Mouse (Mus musculus) mouse embryonic stem cell (cell line): ENCODE measurements around the gene Cpeb4.
"Not testable (repeated sequence)": the region's sequence is repeated elsewhere in the genome, so short reads cannot be mapped to it uniquely, and the experiment has no call there.

Source experiments
- in situ Hi-C, 2 experiments: fragments of 300-500 bp; cut with MboI; formaldehyde crosslinking; loops; 1 replicate in 1 of 2; 3 replicates in 1 of 2; pipeline ENCODE4 v1.14.3; 2019 to 2020; ENCODE audit warnings: low sequenced_read_pairs in 2 of 2, low pct_unique_long_range_greater_than_20kb in 1 of 2, mixed read lengths in 1 of 2; ENCODE audit not compliant: unreplicated experiment in 1 of 2

Gene Cpeb4

DNA sequence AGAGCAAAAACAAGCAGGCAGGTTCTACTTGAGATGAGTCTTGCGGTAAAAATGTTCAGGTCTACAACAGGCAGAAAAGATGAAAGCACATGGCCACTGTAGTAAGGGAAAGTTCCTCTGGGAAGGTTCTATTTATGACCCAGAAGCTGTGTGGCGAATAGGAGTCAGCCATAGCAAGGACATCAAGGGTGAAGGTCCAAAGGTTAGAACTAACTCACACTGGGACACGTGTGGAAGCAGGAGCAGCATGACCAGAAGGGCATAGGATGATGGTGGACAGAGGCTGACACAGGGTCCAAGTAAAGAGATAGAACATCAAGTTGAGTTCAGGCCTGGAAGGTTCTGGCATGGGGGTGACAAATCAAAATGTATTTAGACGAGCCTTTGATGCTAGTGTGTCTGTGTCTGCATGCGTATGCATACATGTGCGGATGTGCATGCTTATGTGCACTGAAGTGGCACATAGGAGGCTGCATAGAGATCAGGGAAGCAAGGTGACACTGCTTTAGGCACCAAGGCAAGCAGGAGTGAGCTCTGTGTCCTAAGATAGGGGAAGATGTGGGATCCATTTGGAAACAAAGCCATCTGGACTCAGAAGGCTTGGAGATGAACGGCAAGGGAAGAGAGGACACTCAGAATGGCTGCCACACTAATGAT, 28.7 kb upstream of the Cpeb4 start:
- in situ Hi-C loops, result no loop called here

DNA sequence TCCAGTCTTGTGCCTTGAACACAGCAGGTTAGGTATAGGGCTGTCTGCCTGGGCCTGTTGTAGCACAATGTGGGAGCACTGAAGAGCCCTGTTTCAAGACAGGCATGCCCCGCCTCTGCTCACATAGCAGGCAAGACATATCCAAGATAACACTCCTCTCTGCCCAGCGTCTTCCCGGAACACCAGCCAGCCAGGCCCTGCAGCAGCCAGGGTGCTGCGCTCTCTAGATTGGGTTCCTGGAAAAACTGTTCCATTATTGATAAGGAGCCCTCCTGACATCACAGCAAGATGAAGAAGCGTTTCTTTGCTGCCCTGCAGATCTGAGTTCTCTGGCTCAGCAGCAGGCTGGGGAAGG, 28.2 kb upstream of the Cpeb4 start:
- in situ Hi-C loops, result no loop called here

DNA sequence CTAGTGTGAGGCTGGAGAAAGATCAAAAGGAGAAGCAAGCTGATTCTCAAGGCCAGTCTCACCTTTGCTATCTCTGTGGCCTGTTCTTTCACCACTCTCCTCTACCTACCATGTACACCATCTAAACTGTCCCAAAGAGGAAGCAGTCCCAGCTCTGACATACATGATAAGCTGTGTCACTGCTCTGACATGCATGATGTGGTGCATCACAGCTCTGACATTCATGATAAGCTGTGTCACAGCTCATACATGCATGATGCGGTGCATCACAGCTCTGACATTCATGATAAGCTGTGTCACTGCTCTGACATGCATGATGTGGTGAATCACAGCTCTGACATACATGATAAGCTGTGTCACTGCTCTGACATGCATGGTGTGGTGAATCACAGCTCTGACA, 26.9 kb upstream of the Cpeb4 start:
- in situ Hi-C loops, result not testable (repeated sequence)

DNA sequence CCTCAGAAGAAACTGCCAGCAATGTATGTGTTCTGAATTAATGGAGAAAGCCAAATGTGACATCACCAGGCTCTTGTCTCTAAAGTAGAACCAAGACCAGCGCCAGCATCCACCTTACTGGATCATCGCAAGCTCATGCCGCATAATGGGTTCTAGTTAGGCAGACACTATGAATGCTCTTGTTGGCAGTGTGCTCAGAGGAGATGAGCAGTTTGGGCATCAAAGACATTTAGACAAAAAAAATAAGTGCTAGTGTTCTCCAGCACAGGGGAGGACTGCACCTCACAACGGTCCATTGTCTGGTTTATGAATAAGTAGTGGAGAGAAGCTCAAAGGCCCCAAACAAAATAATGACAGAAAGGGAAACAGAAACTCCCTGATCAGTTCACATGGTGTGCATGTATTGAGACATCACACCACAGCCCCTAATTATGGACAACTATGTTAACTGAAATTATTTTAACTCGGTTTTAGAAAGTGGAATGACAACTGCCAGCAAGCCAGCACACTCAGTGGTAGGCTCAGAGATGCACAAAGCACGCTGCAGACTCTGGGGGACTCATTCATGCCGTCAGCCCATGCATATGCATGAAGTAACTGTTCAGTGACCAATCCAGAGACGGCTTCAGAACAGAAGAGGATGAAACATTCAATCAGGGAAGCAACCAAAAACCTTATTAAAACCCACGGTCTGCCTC, 25.1 kb upstream of the Cpeb4 start:
- in situ Hi-C loops, result no loop called here

DNA sequence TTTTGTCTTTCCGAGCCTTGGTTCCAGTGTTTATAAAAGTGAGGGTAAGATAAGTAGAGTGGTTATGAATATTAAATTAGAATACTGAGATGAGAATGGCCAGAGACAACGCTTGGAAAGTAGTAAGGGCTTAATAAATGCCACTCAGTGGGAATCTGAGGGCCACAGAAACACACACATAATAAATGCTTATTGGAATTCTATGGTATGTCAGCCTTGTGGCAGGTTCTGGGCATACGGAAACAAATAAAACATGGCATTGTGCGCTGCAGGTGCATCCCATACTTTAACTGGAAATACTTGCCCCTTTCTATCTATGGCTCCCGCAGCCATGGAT, 24.6 kb upstream of the Cpeb4 start:
- in situ Hi-C loops, result no loop called here

DNA sequence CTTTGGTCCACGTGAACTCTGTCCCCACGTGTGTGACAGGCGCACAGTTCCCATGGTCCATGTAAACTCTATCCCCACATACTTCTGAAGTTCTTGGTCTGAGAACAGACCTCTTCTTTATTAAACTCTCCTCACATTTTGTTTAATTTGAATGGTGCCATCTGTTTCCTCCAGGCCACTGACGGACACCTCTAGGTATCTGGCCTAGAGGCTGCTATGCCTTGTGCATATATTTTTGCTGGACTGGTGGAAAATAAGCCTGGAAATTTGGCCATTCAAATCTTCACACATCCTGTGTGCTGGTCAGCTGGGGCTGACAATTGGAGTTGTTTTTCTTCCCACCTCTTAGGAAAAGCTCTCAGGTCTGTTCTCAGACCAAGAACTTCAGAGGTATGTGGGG, 23.3 kb upstream of the Cpeb4 start:
- in situ Hi-C loops, result no loop called here

DNA sequence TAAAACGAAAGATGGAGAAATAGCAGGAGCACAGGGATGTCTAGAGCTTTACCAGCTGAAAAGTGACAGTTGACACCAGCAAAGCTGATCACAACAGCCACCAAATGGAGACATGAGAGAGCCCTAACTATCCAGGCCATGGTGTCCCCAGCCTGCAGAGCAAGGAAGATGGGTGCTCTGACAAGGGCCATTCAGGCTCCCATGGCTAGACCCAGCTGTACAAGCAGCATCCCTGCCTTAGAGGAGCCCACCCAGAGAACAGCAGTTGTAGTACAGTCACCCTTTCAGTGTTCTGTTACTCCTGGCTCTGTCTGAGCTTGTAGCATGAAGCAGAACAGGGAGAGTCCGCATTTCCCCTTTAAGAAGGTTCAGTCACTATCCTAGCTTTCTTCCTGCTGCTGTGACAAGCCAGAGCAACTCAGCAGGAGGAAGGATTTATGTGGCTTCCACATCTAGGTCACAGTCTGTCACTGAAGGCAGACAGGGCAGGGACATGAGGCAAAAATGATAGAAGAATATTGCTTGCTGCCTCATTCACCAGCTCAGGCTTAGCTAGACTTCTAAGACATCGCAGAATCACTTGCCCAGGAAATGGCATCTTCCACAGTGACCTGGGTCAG, 21.7 kb upstream of the Cpeb4 start:
- in situ Hi-C loops, result no loop called here

DNA sequence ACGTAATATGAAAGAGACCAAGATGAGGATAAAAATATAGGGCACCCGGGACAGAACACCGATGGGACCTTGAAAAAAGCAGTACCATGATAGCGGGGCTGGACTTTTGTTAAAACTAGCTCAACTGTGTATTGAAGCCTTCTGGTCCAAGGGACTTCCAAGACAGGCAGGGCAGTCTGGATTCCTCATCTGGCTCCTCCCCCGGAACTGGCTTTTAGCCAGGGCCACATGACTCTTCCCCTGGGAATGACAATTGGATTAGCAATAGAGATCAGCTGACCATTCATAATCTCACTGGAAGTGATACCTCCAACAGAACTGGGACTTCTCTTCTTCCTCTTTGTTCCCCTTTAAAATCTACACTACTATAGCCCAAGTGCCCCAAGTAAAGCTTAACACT, 21.0 kb upstream of the Cpeb4 start:
- in situ Hi-C loops, result no loop called here

DNA sequence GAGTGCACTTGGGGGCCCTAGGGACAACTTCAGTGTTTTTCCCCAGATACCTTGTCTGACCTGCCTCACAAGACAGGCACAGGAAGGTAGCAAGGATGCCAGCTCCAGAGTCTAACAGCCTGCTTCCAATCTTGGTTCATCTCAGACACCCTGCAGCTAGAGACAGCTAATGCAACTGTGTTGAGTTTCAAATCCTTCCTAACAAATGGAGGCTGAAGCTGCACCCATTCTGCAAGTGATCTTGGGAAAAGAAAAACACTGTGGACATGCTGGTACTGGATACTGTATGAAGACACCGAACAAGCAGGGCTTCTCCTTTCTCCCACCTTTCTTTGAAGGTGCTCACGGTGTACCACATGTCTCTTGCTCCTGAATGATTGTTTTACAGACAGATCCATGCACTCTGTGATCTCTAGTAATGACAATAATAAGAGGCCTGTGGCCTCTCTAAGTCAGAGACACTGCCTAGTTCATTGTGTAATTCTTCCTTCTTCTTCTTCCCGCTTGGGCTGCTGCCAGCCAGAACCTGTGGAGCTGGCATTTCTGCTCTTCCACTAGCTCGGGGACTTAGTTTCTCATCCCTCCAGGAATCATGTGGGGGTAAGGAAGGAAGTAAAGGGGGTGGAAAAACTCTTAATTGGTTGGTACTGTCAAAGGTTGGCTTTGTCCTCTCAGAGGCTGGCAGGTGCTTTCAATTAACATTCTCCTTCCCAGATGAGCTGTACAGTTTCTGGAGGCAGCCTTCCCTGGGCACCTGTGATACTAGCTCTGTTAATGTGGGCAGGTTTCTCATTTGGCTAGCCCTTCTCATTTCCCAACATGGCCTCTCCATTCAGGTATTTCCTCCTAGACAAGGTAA, 20.1 kb upstream of the Cpeb4 start:
- in situ Hi-C loops, result no loop called here

DNA sequence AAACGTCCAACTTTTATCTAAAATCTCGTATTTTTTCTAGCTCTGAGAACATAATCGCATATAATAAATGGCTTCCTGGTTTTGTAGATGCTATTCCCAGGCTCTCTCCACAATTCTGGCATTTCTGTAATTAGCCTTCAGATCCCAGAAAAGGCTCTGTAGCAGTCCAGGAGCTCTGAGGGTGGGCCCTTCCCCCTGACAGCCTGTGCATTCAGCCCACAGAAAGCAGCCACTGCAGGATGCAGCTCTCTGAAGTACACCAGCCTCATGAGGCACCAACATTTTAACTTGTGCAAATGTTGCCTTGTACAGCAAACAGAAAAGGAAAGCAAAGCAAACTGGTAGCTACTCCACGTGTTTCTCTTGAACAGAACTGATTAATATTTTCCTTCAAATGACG, 17.1 kb upstream of the Cpeb4 start:
- in situ Hi-C loops, result no loop called here

DNA sequence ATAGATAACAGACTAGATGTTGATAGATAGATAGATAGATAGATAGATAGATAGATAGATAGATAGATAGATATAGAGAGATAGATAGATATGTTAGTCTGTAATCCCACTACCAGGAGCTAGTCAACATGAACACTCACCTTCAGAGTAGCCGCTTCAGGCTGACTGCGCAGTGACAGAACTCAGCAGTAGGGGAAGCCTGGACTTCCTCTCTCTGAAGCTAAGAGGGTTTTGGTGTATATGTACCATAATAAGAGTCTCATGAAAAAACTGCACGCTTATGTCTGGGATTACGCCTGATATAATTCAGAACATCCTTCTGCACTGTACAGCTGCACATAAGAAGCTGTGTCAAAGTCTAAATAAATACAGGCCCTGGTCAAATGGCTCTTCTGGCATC, 14.5 kb upstream of the Cpeb4 start:
- in situ Hi-C loops, result no loop called here

DNA sequence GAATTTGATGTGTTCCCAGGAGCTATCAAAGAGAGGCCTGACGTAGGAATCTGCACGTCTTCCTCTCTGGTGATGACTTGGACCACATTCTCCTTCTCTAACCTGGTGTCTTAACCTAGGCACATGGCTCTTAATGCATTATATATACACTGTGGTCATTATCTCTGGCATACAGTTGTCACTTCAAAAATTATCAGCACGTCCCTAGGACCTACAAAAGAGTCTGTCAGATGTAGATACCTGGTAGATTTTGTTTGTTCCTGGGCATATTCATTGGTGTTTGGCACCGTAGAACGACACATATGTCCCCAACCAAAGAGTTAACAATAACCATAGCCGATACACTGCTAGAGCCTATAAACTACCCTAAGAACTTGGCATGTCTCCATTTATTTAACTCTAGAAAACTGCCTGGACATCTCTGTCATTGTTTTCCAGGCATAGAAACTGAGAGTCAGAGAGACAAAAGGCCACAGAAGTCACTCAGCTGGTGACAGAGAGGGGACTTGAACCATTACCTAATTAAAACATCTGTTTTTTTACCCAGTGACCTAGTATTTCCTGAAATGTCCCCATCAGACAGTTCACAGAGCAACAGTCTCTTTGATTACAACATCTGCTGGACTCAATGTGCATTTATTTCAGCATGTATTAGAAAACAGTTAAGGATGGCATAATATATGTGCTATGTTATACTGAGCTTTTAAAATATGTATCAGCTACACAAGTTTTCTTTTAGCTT, 10.7 kb upstream of the Cpeb4 start:
- in situ Hi-C loops, result no loop called here

DNA sequence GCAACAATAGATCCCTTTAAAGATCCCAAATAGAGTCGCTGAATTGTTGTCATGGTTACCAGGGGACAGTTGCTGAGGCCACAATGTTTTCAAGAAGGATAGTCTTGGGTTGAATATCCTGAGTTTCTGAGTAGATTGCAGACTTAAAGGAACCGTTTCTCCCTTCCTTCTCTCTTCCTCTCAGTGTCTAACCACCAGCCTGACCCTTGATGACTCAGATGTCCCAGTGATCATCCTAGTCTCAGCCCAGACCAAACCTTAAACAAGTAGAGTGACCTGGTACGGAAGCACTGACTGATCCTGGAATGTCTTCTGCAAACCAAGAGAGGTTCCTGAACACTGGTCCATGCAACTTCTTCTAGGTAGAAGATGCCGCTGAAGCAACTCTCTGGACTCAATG, 4.0 kb upstream of the Cpeb4 start:
- in situ Hi-C loops, result no loop called here

DNA sequence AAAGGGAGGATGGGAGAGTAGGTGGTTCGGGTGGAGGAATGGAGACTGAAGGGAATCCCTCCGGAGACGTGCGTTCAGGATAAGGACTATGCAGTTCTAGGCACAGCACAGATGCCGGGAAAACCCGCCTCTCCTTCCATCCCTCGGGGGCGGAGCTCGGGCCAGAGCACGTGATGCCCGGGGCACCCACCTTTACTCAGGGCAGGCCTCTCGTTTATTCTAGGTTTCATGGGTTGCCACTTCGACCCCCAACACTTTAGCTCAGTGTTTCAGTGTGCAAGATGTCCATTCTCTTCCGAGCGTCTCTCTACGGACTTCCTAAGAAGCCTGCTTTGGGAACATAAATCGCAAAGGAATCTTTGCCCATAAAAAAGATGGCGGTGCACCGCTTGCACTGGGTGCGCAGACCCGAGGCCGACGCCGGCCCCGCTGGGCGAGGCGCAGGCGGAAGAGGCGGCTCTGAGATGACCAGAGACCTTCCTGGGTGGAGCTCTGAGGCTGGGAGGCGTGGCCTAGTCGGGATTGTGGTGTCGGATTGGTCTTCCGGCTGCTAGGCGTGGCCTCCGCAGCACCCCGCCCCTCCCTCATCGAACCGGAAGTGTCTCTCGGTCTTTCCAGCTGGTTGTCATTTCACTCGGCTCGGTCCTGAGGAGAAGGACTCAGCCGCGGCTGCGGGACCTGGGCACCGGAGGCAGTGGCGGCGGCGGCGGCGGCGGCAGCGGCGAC, 1.6 kb upstream of the Cpeb4 start:
- in situ Hi-C loops, result no loop called here

DNA sequence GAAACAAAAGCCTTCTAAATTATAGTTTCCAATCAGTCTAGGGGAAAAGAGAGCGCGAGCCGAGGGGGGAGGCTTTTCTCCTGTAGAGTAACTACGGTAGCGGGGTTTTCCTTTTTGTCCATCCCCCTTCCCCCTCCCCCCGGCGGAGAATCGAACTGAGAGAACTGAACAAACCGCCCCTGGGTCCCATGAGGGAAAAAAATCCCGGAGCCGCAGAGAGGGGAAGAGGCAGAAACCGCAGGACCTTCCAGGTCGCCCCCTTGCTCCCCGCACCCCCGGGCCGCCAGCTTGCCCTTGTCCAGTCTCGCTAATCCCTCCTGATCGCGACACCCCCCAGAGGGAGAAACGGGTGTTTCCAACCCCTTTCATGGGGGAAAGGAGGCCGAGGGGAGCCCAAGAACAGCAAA, 873 bp upstream of the Cpeb4 start:
- in situ Hi-C loops, result no loop called here

DNA sequence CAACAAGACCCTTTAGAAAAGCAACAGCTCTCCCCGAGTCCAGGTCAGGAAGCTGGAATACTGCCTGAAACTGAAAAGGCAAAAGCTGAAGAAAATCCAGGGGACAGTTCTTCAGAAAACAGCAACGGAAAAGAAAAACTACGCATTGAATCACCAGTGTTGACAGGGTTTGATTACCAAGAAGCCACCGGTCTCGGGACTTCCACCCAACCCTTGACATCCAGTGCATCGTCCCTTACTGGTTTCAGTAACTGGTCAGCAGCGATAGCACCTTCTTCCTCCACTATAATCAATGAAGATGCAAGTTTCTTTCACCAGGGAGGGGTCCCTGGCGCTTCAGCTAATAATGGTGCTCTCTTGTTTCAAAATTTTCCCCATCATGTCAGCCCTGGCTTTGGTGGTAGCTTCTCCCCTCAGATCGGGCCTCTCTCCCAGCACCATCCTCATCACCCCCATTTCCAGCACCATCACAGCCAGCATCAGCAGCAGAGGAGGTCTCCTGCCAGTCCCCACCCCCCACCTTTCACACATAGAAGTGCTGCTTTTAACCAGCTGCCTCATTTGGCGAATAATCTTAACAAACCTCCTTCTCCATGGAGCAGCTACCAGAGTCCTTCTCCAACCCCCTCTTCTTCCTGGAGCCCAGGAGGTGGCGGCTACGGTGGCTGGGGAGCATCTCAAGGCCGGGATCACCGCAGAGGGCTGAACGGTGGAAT, 693 bp downstream of the Cpeb4 start:
- in situ Hi-C loops, result no loop called here

DNA sequence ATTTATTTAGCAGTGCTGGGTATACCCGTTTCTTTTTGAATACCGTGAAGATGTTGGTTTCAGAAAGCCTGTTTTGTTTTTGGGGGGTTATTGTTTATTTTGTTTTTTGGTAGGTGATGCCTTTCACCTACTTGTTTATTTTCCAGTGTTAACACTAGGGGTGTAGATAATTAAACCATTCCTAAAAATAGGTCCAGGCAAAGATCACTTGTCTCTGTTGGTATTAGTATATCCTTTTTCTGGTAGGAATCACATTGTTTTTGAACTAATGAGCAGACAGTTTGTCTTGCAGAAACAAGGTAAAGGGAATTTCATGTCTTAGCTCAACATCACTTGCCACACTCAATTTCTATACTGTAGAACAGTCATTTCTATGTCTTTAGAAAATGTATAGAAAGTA, 2.1 kb downstream of the Cpeb4 start:
- in situ Hi-C loops, result no loop called here

DNA sequence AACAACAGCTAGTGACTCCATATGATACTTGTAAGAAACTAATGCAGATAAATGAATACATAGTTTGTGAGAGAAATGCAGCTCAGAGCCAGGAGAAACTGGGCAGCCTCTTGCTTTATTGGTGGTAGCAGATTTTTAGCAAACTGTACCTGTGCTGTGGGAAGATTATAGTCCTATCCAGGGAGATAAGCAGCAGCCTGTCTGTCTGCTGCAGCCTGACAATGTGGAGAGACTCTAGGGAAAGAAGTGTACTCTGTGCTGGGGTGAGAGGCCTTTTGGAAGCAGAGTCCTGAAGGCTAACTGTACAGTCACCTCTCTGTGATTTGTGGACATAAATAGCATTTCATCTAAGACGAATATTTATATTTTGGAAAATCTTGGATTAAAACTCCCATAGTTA, 11.7 kb downstream of the Cpeb4 start:
- in situ Hi-C loops, result no loop called here
